13 mouse cellular contexts compared by ENCODE assay signal in the genomic region with DNA sequence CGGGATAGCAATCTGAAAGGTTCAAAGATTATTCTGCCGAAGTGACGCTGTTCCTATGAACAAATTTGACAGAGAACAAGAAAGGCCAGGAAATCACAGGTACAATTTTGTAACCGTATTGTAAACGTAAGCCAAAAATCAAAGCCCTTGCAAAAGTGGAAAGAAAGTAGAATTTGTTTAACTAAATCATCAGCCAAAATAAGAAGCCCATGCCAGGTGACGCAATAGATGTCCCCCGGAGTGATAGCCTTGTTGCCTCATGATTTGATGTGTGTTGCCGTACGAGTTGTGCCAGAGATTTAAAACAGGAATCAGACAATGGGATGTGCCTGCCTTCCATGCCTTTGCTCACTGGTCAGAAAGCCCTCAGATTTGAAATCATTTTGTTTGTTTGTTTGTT.
"Had no signal": no experiment of that assay in that cellular context is flagged by ENCODE, and none has a peak within 500 bp of the region (broad histone marks: within the 10 kb centered on the region; RNA-seq: fewer than 3 reads in every experiment).

No protein-coding gene starts in this region.

- H3K27me3 ChIP-seq: megakaryocyte, embryonic 14.5 days; midbrain, embryonic 12.5 days had no signal

- H3K27ac ChIP-seq: limb, embryonic 13.5 days; liver, embryonic 14.5 days; macrophage; midbrain, embryonic 12.5 days had no signal

- H3K4me3 ChIP-seq: limb, embryonic 13.5 days; megakaryocyte, embryonic 14.5 days; midbrain, embryonic 12.5 days had no signal

- H3K9ac ChIP-seq: limb, embryonic 13.5 days; liver, embryonic 14.5 days; midbrain, embryonic 12.5 days had no signal

- ATAC-seq: intestine, postnatal 0 days; lung, postnatal 0 days; midbrain, embryonic 16.5 days had no signal

- H3K9me3 ChIP-seq: megakaryocyte, embryonic 14.5 days had no signal

- DNase-seq: kidney, adult 8-10 months; kidney, postnatal 25 days; lung, adult 2 months; right cerebral cortex, postnatal 25 days; thymus, postnatal 4 days had no signal

- H3K4me2 ChIP-seq: limb, embryonic 13.5 days; midbrain, embryonic 12.5 days had no signal

- H3K4me1 ChIP-seq: megakaryocyte, embryonic 14.5 days; midbrain, embryonic 12.5 days had no signal

- H3K36me3 ChIP-seq: limb, embryonic 13.5 days; midbrain, embryonic 12.5 days had no signal
